Mouse (Mus musculus) testis, postnatal 10 days (tissue): ENCODE data around the gene 4930452B06Rik.

Experiments
- DNase-seq: peaks from one replicate; pipeline ENCODE4 v3.0.0; 2021; ENCODE audit warnings: low spot score

4930452B06Rik gene

GRCm38 (mm10) chr14:8451117-8451516 is 214.9 kb downstream of the 4930452B06Rik start:
- no peak for DNase-seq

GRCm38 (mm10) chr14:8450342-8450741 is 215.7 kb downstream of the 4930452B06Rik start:
- no peak for DNase-seq

GRCm38 (mm10) chr14:8449299-8449698 is 216.7 kb downstream of the 4930452B06Rik start:
- no peak for DNase-seq

- no peak for DNase-seq
These were observed 218.7 kb downstream of the 4930452B06Rik start for GRCm38 (mm10) chr14:8447352-8447751.

GRCm38 (mm10) chr14:8444363-8444762 is 221.7 kb downstream of the 4930452B06Rik start:
- no peak for DNase-seq

- DNase-seq = no peak
These were observed 223.3 kb downstream of the 4930452B06Rik start for GRCm38 (mm10) chr14:8442691-8443090.

GRCm38 (mm10) chr14:8441623-8442022 is 224.4 kb downstream of the 4930452B06Rik start:
- DNase-seq = no peak

GRCm38 (mm10) chr14:8430611-8431230 is 235.3 kb downstream of the 4930452B06Rik start:
- DNase-seq = no peak

GRCm38 (mm10) chr14:8429767-8430166 is 236.3 kb downstream of the 4930452B06Rik start:
- DNase-seq = no peak

GRCm38 (mm10) chr14:8422833-8423232 is 243.2 kb downstream of the 4930452B06Rik start:
- DNase-seq = no peak

GRCm38 (mm10) chr14:8421199-8421787 is 244.7 kb downstream of the 4930452B06Rik start:
- DNase-seq = no peak

- DNase-seq = no peak
These were observed 247.4 kb downstream of the 4930452B06Rik start for GRCm38 (mm10) chr14:8418610-8419009.

GRCm38 (mm10) chr14:8405946-8406345 is 260.1 kb downstream of the 4930452B06Rik start:
- DNase-seq = no peak

GRCm38 (mm10) chr14:8403310-8403709 is 262.7 kb downstream of the 4930452B06Rik start:
- no peak for DNase-seq

GRCm38 (mm10) chr14:8398507-8398906 is 267.5 kb downstream of the 4930452B06Rik start:
- DNase-seq = no peak

GRCm38 (mm10) chr14:8395690-8396287 is 270.3 kb downstream of the 4930452B06Rik start:
- no peak for DNase-seq

- no peak for DNase-seq
These were observed 273.7 kb downstream of the 4930452B06Rik start for GRCm38 (mm10) chr14:8392181-8392825.
